Mouse (Mus musculus): ENCODE measurements around the gene Rasal2.

The Rasal2 gene

DNA sequence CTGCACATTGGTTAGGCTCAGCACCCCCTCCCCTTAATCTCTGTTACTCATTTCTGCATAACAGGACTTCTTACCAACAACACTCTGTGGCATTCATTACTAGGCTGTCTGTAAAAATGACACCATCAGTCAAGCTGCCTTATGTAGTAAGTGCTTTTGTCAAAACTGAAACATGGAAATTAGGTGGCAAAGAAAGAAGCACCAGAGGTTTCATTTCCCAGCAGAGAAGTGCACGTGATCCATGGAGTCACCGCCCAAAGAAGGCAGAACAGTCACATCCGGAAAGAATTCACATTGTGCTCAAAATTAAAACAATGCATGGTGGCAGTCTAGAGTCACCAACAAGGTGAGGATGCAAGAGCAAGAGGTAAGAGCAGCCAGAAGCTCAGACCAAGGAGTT, 271.4 kb downstream of the Rasal2 start:
- DNase-seq (ENCODE audit: low read depth) = no peak

GRCm38 (mm10) chr1:157137854-157138241, 274.5 kb downstream of the Rasal2 start:
- DNase-seq (ENCODE audit: low read depth) = no peak

GRCm38 (mm10) chr1:157137132-157137853, 275.1 kb downstream of the Rasal2 start:
- peak; percentile 50 for DNase-seq (ENCODE audit: low read depth)

GRCm38 (mm10) chr1:157128219-157128618, 284.2 kb downstream of the Rasal2 start:
- no peak for DNase-seq (ENCODE audit: low read depth)

DNA sequence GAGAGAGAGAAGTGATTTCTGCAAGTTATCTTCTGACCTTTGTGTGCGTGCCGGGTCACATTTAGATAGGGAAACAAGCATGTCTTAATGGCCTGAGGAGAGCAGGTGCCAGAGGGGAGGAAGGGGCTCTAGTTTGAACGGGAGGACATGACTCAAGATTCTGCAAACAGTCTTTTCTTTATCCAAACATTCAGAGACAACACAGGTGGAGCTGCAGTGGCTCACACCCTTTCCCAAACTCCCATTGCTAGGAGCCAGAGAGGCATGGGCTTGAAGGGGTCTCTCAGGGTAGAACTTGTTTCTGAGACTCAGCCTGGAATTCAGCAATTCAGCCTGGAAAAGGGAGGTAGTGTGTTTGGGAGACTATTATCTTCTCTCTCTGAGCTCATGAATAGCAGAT, 288.6 kb downstream of the Rasal2 start:
- no peak for DNase-seq (ENCODE audit: low read depth)

- no peak for DNase-seq (ENCODE audit: low read depth)
Observed at GRCm38 (mm10) chr1:157119168-157119567, 293.2 kb downstream of the Rasal2 start.

DNA sequence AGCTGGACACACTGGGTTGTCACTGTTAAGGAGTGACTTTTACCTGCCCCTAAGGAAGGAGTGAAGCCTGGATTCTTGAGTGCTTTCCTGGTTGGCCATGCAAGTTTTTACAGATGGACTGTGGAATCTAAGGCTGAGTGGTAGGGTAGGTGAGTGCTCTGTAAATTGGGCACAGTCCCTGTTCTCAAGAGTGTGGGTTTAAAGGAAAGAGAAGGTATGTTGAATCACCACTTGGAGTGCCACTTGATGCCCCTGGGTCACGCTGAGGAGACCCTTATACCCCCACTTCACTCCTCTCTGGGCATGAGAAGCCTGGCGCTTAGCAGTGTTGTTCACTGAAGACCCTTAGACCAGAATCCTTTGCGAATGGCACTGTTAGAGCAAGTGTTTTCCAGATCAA, 295.0 kb downstream of the Rasal2 start:
- DNase-seq (ENCODE audit: low read depth) = no peak

DNA sequence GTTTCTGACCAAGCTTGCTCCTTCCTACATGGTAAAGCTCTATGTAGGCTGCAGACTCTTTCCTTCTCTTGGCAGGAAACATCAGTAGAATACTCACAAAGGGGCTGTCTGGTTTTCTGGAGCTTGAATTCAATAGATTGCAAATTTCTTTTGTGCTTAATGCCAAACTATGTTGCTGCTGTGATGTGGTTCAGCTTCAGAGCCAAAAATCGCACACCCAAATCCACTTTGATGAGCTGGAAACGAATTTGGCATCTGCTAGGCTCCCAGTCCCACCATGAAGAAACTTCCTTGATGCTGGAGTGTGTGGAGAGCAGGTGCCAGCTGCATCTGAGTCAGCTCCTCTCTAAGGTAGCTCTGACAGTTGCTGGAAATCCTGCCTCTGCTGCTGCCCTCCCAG, 297.9 kb downstream of the Rasal2 start:
- DNase-seq (ENCODE audit: low read depth) = no peak

DNA sequence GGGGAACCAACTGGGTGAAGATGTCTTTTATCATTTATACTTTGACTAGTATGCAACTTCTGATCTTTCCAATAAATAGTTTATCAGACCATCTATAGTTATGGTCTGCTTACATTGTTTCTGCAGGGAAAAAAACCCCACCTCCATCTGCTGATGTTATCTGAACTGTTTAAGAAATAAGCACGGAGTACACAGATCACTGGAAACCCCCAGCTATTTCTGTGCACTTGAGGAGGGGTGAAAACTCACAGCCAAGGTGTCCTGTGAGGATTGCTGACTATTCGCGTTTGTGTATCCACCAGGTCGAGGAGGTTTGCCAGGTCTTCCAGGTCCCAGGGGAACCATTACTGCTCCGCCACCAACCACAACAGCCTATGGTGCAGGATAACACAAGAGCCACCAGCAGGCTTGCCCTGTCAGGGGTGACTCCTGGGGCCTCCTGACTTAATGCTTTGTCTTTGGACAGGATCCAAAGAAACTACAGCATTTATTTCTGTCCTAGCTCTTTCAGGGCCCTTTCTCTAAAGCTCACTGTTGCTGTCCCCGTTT, 302.0 kb downstream of the Rasal2 start:
- no peak for DNase-seq (ENCODE audit: low read depth)

DNA sequence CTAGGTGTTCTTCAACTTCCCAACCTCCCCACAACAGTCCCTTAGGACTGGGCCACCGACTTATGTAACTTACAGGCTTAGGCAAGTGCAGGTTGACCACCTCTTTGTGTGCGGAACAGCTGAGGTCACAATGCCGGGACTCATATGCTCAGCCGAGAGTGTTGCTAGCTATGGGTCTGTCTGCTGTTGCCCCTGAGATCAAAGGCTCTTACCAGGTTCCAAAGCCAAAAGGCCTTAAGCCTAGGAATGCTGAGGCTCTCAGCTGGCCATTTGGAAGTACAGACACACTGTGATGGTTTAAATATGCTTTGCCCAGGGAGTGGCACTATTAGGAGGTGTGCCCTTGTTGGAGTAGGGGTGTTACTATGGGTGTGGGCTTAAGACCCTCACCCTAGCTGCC, 303.8 kb downstream of the Rasal2 start, which contains the start of gene Tex35:
Gene Tex35, minus strand, starts transcription at position 101 of the 400 bp plus-strand sequence.
- no peak for DNase-seq (ENCODE audit: low read depth)

GRCm38 (mm10) chr1:157101122-157101865, 311.1 kb downstream of the Rasal2 start:
- peak; percentile 60 for DNase-seq (ENCODE audit: low read depth)

DNA sequence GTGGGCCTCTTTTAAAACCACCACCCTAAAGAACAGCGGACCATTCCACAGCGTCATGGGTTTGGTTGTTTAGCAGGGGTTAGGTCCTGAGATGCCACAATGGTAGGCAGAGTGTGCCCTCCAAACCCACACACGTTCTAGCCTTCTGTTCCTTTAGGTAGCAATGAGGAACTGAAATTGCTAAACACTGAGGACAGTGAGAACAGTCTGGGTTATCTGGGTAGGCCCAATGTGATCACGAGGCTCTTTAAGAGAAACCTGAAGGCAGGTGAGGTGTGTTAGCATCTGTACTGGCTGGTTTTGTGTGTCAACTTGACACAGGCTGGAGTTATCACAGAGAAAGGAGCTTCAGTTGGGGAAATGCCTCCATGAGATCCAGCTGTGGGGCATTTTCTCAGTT, 316.9 kb downstream of the Rasal2 start:
- DNase-seq (ENCODE audit: low read depth) = no peak

DNA sequence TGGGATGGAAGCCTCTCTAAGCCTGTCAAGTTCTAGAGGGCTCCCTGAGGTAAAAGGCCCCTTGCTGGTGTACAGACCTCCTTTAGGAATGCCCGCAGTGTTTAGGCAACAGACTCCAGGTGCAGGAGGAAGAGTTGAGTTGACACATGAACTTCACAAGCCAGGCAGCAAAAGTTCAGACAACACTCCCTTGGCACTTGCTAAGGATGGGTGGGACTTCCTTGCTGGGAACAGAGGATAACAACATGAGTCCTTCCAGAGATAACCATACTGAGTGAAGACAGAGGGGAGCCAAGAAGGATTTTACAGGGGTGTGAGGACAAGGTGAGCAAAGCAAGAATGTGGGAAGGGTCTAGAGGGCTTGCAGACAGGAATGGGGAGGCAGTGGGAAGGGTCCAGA, 319.8 kb downstream of the Rasal2 start:
- DNase-seq (ENCODE audit: low read depth) = no peak

DNA sequence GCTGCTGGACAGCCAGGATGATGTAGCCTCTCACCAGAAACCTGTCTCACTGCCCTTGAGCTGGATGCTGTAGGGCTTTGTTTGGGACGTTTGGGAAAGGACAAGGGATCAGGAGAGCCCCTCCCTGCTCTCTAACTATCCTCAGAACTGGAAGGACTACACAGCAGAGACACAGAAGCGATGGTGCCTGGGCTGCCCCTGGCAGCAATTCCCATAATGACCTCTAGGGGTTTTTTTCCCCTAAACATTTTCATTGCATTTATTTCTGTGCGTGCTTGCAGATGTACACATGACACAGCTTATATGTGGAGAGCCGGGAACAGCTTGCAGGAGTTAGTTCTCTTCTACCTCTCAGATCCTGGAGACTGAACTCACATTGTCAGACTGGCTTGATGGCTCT, 320.3 kb downstream of the Rasal2 start:
- DNase-seq (ENCODE audit: low read depth) = no peak

DNA sequence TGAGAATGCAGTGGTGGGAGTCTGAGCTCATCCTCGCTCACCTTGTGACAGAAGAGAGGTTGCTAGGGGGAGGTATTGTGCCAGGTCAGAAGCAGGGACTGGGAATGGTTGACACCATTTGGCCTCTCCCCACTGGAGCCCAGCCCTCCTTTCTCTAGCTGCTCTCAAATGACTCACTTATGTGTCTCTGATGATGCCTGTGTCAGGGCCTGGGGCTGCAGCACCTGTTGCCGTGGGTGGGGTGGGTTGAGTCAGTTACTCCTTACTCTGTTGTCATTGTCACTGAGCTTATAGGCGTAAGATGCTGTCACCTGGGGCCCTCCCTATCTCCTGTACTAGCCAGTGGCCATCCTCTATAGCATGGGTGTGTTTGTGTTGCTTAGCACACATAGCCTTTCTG, 321.6 kb downstream of the Rasal2 start:
- no peak for DNase-seq (ENCODE audit: low read depth)

DNA sequence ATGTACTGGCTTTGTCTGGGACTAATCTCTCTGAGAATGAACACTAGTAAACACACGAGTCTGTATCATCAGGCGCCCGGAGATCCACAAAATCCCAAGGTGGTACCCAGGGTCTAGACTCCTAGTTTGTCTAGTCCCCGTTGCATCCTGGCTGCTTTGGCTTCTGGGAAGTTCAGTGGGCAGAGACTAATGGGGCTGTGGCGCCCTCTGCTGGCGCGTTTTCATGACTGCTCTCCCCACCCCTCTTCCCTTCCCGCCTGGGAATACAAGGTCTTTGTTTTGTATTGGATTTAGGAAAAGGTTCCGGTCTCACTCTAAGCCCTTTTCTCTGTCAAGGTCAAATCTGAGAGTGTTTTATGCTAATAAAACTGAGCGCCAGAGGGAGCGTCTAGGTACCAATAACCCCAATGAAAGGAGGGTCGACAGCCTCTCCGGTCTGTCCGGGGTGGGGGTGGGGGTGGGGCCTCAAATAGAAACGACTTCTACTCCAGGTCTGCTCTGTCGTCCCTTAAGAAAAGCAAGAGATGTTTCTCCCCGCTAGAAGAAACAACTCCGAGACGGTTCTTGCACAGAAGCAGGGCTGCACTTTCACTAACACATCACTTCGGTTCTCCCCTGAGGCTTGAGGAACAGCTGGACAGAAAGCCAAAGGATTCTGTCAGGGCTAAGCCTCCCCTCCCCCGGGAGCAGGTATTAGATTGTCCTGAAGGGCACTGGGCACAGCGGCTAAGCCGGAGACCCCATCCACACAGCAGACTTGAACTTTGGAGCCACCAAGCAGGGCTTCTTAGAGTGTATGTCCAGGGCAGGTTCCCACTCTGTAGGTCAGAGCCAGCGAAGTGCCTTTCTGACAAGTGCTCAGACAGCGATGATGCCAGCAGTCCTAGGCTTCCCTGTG, 326.0 kb downstream of the Rasal2 start:
- DNase-seq (ENCODE audit: low read depth) = peak; percentile 90
